Mouse (Mus musculus) lung, adult 2 months (tissue): Measurements from ENCODE around the gene Tmprss11b. TPM values are rescaled to one million over a fixed set of nuclear protein-coding genes. Genes with fewer than 3 reads are reported as not detected.

Experiments
- DNase-seq: peaks from one replicate; pipeline ENCODE4 v3.0.0; 2022
- H3K4me1 ChIP-seq: fragments of 200-500 bp; 2 replicates; pipeline ENCODE4 v1.6.1; 2011; ENCODE audit warnings: low read length; ENCODE audit not compliant: control insufficient read depth, insufficient read depth
- H3K4me3 ChIP-seq: fragments of 200-500 bp; replicated peaks from 2 replicates; pipeline ENCODE3; 2011; ENCODE audit warnings: low read depth, mild to moderate bottlenecking, control low read depth, low read length; ENCODE audit errors: extremely low read depth
- CTCF ChIP-seq: fragments of 200-500 bp; IDR thresholded peaks from 2 replicates; pipeline ENCODE4 v1.5.1; 2011; ENCODE audit warnings: mild to moderate bottlenecking, low read length, control low read depth; ENCODE audit not compliant: insufficient read depth
- POLR2A ChIP-seq: fragments of 200-500 bp; IDR thresholded peaks from 2 replicates; pipeline ENCODE4 v1.6.1; 2011; ENCODE audit warnings: low read depth, mild to moderate bottlenecking, control low read depth, low read length, borderline replicate concordance; ENCODE audit errors: extremely low read depth
- WGBS: fragments of 180-500 bp; shearing (Covaris S2); methylation state at CpG from one replicate; pipeline ENCODE4 v1.1.7; 2018; 5-methylcytosine and 5-hydroxymethylcytosine counted together
- polyA plus RNA-seq: library from polyadenylated mRNA; depleted of rRNA; stranded (reverse); fragments of >200 nt; gene quantifications from 2 replicates; pipeline ENCODE4 v1.2.3, GENCODE M21; 2012; rRNA removed

The Tmprss11b gene
- polyA plus RNA-seq, 1 experiment: 0.40 TPM

GRCm38 (mm10) chr5:86621778-86622177, 54.4 kb downstream of the Tmprss11b start:
- H3K4me1 ChIP-seq: no peaks in the 10 kb centered on the region
- H3K4me3 ChIP-seq: no peak overlapping the region
- no peak for TF ChIP-seq CTCF
- TF ChIP-seq POLR2A: no peak
- no peak for DNase-seq
- 50% methylated on average over 1 of the region's 1 CpGs for WGBS

Other genes with a start within 250 kb of the Tmprss11b start
- gene Tmprss11a, start 207.4 kb downstream of the Tmprss11b start, polyA plus RNA-seq: 1.2 TPM in 1 of 2 replicates, not detected in the other
- gene Tmprss11g, start 157.8 kb downstream of the Tmprss11b start, polyA plus RNA-seq: 0.31 TPM in 1 of 2 replicates, not detected in the other
- gene Tmprss11f, start 43.9 kb downstream of the Tmprss11b start, polyA plus RNA-seq: 0.40 TPM in 1 of 2 replicates, not detected in the other
- gene Tmprss11e, start 69.5 kb upstream of the Tmprss11b start, polyA plus RNA-seq: 0.12 TPM in 1 of 2 replicates, not detected in the other
- gene Ythdc1, start 127.9 kb upstream of the Tmprss11b start, polyA plus RNA-seq: 11.7 and 17.9 TPM in 2 replicates
- gene Ugt2b34, start 230.6 kb upstream of the Tmprss11b start, polyA plus RNA-seq: 0.04 and 0.17 TPM in 2 replicates